Mouse (Mus musculus): Measurements from ENCODE around the gene Fgfr2.

The Fgfr2 gene

GRCm38 (mm10) chr7:132393582-132394175 is 729.5 kb downstream of the Fgfr2 start:
- DNase-seq (ENCODE audit: low read depth in 1 of 2, low spot score in 2 of 2), result no peak

GRCm38 (mm10) chr7:132393014-132393406 is 730.1 kb downstream of the Fgfr2 start:
- DNase-seq (ENCODE audit: low read depth in 1 of 2, low spot score in 2 of 2), result no peak

GRCm38 (mm10) chr7:132392233-132393013 is 730.7 kb downstream of the Fgfr2 start:
- no peak for DNase-seq (ENCODE audit: low read depth in 1 of 2, low spot score in 2 of 2)

- DNase-seq (ENCODE audit: low read depth in 1 of 2, low spot score in 2 of 2), result no peak
These were observed 733.7 kb downstream of the Fgfr2 start for GRCm38 (mm10) chr7:132389473-132389872.

GRCm38 (mm10) chr7:132387507-132387906 is 735.6 kb downstream of the Fgfr2 start:
- no peak for DNase-seq (ENCODE audit: low read depth in 1 of 2, low spot score in 2 of 2)

- DNase-seq (ENCODE audit: low read depth in 1 of 2, low spot score in 2 of 2), result no peak
These were observed 736.8 kb downstream of the Fgfr2 start for GRCm38 (mm10) chr7:132386316-132386715.

- DNase-seq (ENCODE audit: low read depth in 1 of 2, low spot score in 2 of 2), result no peak
These were observed 737.6 kb downstream of the Fgfr2 start for GRCm38 (mm10) chr7:132385456-132386130.

- no peak for DNase-seq (ENCODE audit: low read depth in 1 of 2, low spot score in 2 of 2)
These were observed 738.3 kb downstream of the Fgfr2 start for GRCm38 (mm10) chr7:132384736-132385455.

GRCm38 (mm10) chr7:132380634-132381336 is 742.4 kb downstream of the Fgfr2 start:
- DNase-seq (ENCODE audit: low read depth in 1 of 2, low spot score in 2 of 2), result no peak

- DNase-seq (ENCODE audit: low read depth in 1 of 2, low spot score in 2 of 2), result no peak
These were observed 745.2 kb downstream of the Fgfr2 start for GRCm38 (mm10) chr7:132377913-132378312.

GRCm38 (mm10) chr7:132373594-132374378 is 749.4 kb downstream of the Fgfr2 start:
- no peak for DNase-seq (ENCODE audit: low read depth in 1 of 2, low spot score in 2 of 2)

GRCm38 (mm10) chr7:132372752-132373513 is 750.2 kb downstream of the Fgfr2 start:
- no peak for DNase-seq (ENCODE audit: low read depth in 1 of 2, low spot score in 2 of 2)

GRCm38 (mm10) chr7:132371832-132372231 is 751.3 kb downstream of the Fgfr2 start:
- DNase-seq (ENCODE audit: low read depth in 1 of 2, low spot score in 2 of 2), result no peak

GRCm38 (mm10) chr7:132369784-132370183 is 753.4 kb downstream of the Fgfr2 start:
- no peak for DNase-seq (ENCODE audit: low read depth in 1 of 2, low spot score in 2 of 2)

GRCm38 (mm10) chr7:132368859-132369258 is 754.3 kb downstream of the Fgfr2 start:
- DNase-seq (ENCODE audit: low read depth in 1 of 2, low spot score in 2 of 2), result no peak

GRCm38 (mm10) chr7:132367344-132367743 is 755.8 kb downstream of the Fgfr2 start:
- DNase-seq (ENCODE audit: low read depth in 1 of 2, low spot score in 2 of 2), result no peak

- no peak for DNase-seq (ENCODE audit: low read depth in 1 of 2, low spot score in 2 of 2)
These were observed 757.3 kb downstream of the Fgfr2 start for GRCm38 (mm10) chr7:132365703-132366384.

- DNase-seq (ENCODE audit: low read depth in 1 of 2, low spot score in 2 of 2), result no peak
These were observed 758.0 kb downstream of the Fgfr2 start for GRCm38 (mm10) chr7:132365111-132365510.

- DNase-seq (ENCODE audit: low read depth in 1 of 2, low spot score in 2 of 2), result no peak
These were observed 758.6 kb downstream of the Fgfr2 start for GRCm38 (mm10) chr7:132364506-132364905.

Measured in monocyte, adult 2 months (primary cell).